Mouse (Mus musculus): ENCODE data around the gene Cenpx.

GRCm38 (mm10) chr11:120731395-120731794 lies 17.9 kb upstream of the Cenpx start:
- TF ChIP-seq CTCF (conservative IDR thresholded peaks at IDR 0.05; ENCODE audit: insufficient read depth, insufficient read length, low read depth, low read length) (no peak), POLR2A (IDR thresholded peaks at IDR 0.05; ENCODE audit: low read depth, low read length) (no peak)

Measured in kidney, adult 2 months (tissue).